Mouse (Mus musculus): ENCODE results near the gene Mrps18c. TPM values are rescaled to one million over a fixed set of nuclear protein-coding genes. Genes with fewer than 3 reads are reported as not detected.
A peak's percentile ranks its signal among the peaks of the same experiment; 100 is the strongest.

Gene Mrps18c
- polyA plus RNA-seq, 1 experiment, result not detected

GRCm38 (mm10) chr5:100775778-100776404 is 22.5 kb upstream of the Mrps18c start:
- Histone ChIP-seq H3K4me3 (ENCODE audit: insufficient read depth, low read depth, low read length) (no peak overlapping the region), H3K4me1 (ENCODE audit: control insufficient read depth, insufficient read depth, low read length) (no peaks in the 10 kb centered on the region), H3K27ac (ENCODE audit: insufficient read depth, low read depth, low read length) (no peak overlapping the region)
- TF ChIP-seq CTCF (IDR thresholded peaks at IDR 0.05; ENCODE audit: insufficient read depth, low read depth, low read length) (no peak), POLR2A (IDR thresholded peaks at IDR 0.05; ENCODE audit: insufficient read depth, low read depth, low read length) (no peak)
- WGBS, result 96% methylated on average over 13 of the region's 13 CpGs

GRCm38 (mm10) chr5:100776900-100777299 is 21.5 kb upstream of the Mrps18c start:
- TF ChIP-seq CTCF (IDR thresholded peaks at IDR 0.05; ENCODE audit: insufficient read depth, low read depth, low read length), result no peak
- no peak for TF ChIP-seq POLR2A (IDR thresholded peaks at IDR 0.05; ENCODE audit: insufficient read depth, low read depth, low read length)
- WGBS, result 95% methylated on average over 5 of the region's 5 CpGs
- Histone ChIP-seq H3K4me3 (ENCODE audit: insufficient read depth, low read depth, low read length) (no peak overlapping the region), H3K27ac (ENCODE audit: insufficient read depth, low read depth, low read length) (no peak overlapping the region), H3K4me1 (ENCODE audit: control insufficient read depth, insufficient read depth, low read length) (no peaks in the 10 kb centered on the region)

GRCm38 (mm10) chr5:100779002-100779401 is 19.4 kb upstream of the Mrps18c start:
- TF ChIP-seq CTCF (IDR thresholded peaks at IDR 0.05; ENCODE audit: insufficient read depth, low read depth, low read length) (no peak), POLR2A (IDR thresholded peaks at IDR 0.05; ENCODE audit: insufficient read depth, low read depth, low read length) (no peak)

GRCm38 (mm10) chr5:100787527-100787926 is 10.9 kb upstream of the Mrps18c start:
- Histone ChIP-seq H3K27ac (ENCODE audit: insufficient read depth, low read depth, low read length) (no peak overlapping the region), H3K4me1 (ENCODE audit: control insufficient read depth, insufficient read depth, low read length) (no peaks in the 10 kb centered on the region), H3K4me3 (ENCODE audit: insufficient read depth, low read depth, low read length) (no peak overlapping the region)
- no peak for TF ChIP-seq POLR2A (IDR thresholded peaks at IDR 0.05; ENCODE audit: insufficient read depth, low read depth, low read length)
- TF ChIP-seq CTCF (IDR thresholded peaks at IDR 0.05; ENCODE audit: insufficient read depth, low read depth, low read length), result no peak
- 91% methylated on average over 9 of the region's 9 CpGs for WGBS

More at GRCm38 (mm10) chr5:100779002-100779401, 19.4 kb upstream of the Mrps18c start:
- H3K4me3 ChIP-seq (ENCODE audit: insufficient read depth, low read depth, low read length), result no peak overlapping the region
- 97% methylated on average over 13 of the region's 13 CpGs for WGBS
- no peak overlapping the region for H3K27ac ChIP-seq (ENCODE audit: insufficient read depth, low read depth, low read length)
- H3K4me1 ChIP-seq (ENCODE audit: control insufficient read depth, insufficient read depth, low read length), result no peaks in the 10 kb centered on the region

- no peak overlapping the region for H3K4me3 ChIP-seq (ENCODE audit: insufficient read depth, low read depth, low read length)
- no peak for TF ChIP-seq POLR2A (IDR thresholded peaks at IDR 0.05; ENCODE audit: insufficient read depth, low read depth, low read length)
- TF ChIP-seq CTCF (IDR thresholded peaks at IDR 0.05; ENCODE audit: insufficient read depth, low read depth, low read length), result no peak
- WGBS, result 90% methylated on average over 7 of the region's 7 CpGs
- no peak overlapping the region for H3K27ac ChIP-seq (ENCODE audit: insufficient read depth, low read depth, low read length)
- peaks cover 2% of the 10 kb centered on the region; the same call in 1 of the 2 replicates for H3K4me1 ChIP-seq (ENCODE audit: control insufficient read depth, insufficient read depth, low read length)
Observed at GRCm38 (mm10) chr5:100792261-100792660, 6.2 kb upstream of the Mrps18c start.

GRCm38 (mm10) chr5:100794084-100794483 is 4.3 kb upstream of the Mrps18c start:
- TF ChIP-seq POLR2A (IDR thresholded peaks at IDR 0.05; ENCODE audit: insufficient read depth, low read depth, low read length) (no peak), CTCF (IDR thresholded peaks at IDR 0.05; ENCODE audit: insufficient read depth, low read depth, low read length) (no peak)
- H3K4me3 ChIP-seq (ENCODE audit: insufficient read depth, low read depth, low read length), result no peak overlapping the region
- H3K4me1 ChIP-seq (ENCODE audit: control insufficient read depth, insufficient read depth, low read length), result peaks cover 2% of the 10 kb centered on the region; the same call in 1 of the 2 replicates
- WGBS, result 81% methylated on average over 5 of the region's 5 CpGs
- H3K27ac ChIP-seq (ENCODE audit: insufficient read depth, low read depth, low read length), result no peak overlapping the region

GRCm38 (mm10) chr5:100818341-100818740 is 19.9 kb downstream of the Mrps18c start:
- TF ChIP-seq CTCF (IDR thresholded peaks at IDR 0.05; ENCODE audit: insufficient read depth, low read depth, low read length), result no peak
- no peak for TF ChIP-seq POLR2A (IDR thresholded peaks at IDR 0.05; ENCODE audit: insufficient read depth, low read depth, low read length)
- H3K27ac ChIP-seq (ENCODE audit: insufficient read depth, low read depth, low read length), result no peak overlapping the region
- WGBS, result 66% methylated on average over 4 of the region's 4 CpGs

GRCm38 (mm10) chr5:100819568-100820480 is 21.4 kb downstream of the Mrps18c start:
- 25% methylated on average over 16 of the region's 16 CpGs for WGBS
- Histone ChIP-seq H3K27ac (ENCODE audit: insufficient read depth, low read depth, low read length) (no peak overlapping the region), H3K4me1 (ENCODE audit: control insufficient read depth, insufficient read depth, low read length) (no peaks in the 10 kb centered on the region), H3K4me3 (ENCODE audit: insufficient read depth, low read depth, low read length) (peak overlapping the region; percentile 65)
- TF ChIP-seq CTCF (IDR thresholded peaks at IDR 0.05; ENCODE audit: insufficient read depth, low read depth, low read length) (no peak), POLR2A (IDR thresholded peaks at IDR 0.05; ENCODE audit: insufficient read depth, low read depth, low read length) (no peak)

More at GRCm38 (mm10) chr5:100818341-100818740, 19.9 kb downstream of the Mrps18c start:
- no peaks in the 10 kb centered on the region for H3K4me1 ChIP-seq (ENCODE audit: control insufficient read depth, insufficient read depth, low read length)
- H3K4me3 ChIP-seq (ENCODE audit: insufficient read depth, low read depth, low read length), result no peak overlapping the region

Data from olfactory bulb, adult 2 months (tissue).